Mouse (Mus musculus): ENCODE data around the gene Myoz2. TPM values are rescaled to one million over a fixed set of nuclear protein-coding genes. Genes with fewer than 3 reads are reported as not detected.

The Myoz2 gene
- polyA plus RNA-seq, 1 experiment, result not detected

DNA sequence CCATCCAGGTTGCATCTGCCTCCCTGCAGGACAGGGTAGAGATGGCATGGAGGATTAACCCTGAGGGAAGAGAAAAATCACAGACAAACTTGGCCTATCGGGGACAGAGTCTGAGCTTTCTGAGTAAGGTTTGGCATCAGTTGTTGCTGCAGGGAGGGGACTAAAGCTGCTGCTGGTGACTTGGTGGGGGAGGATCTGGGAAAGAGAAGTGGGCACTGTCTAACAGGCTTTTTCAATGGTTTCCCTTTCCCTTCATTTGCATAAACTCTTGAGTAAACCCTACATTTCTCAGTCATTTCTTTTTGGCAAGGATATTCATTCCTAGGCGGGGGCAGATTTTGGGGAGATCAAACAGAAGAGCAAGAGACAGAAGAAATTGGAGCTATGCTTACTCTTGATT, 27.1 kb upstream of the Myoz2 start:
- no peak overlapping the region for H3K9ac ChIP-seq (ENCODE audit: low read depth, poor library complexity, severe bottlenecking)
- no peak for TF ChIP-seq EP300 (IDR thresholded peaks at IDR 0.05; ENCODE audit: insufficient read depth, low read depth, low read length)
- no peak for TF ChIP-seq CTCF (IDR thresholded peaks at IDR 0.05; ENCODE audit: low read depth, low read length)
- no peak for TF ChIP-seq POLR2A (IDR thresholded peaks at IDR 0.05; ENCODE audit: insufficient read depth, low read length)
- H3K9me3 ChIP-seq (replicated peaks; ENCODE audit: control insufficient read depth, insufficient read depth, low read length, poor library complexity, severe bottlenecking), result no peaks in the 10 kb centered on the region
- H3K4me1 ChIP-seq (ENCODE audit: control insufficient read depth, insufficient read depth, low read length), result peaks cover 5% of the 10 kb centered on the region
- H3K4me3 ChIP-seq (ENCODE audit: low read depth, low read length), result no peak overlapping the region
- no peak overlapping the region for H3K27ac ChIP-seq (ENCODE audit: insufficient read depth, low read length)
- no peaks in the 10 kb centered on the region for H3K36me3 ChIP-seq (ENCODE audit: control insufficient read depth, insufficient read depth, low read length, poor library complexity, severe bottlenecking)
- H3K27me3 ChIP-seq (ENCODE audit: control insufficient read depth, insufficient read depth, low read length, poor library complexity, severe bottlenecking), result no peaks in the 10 kb centered on the region

DNA sequence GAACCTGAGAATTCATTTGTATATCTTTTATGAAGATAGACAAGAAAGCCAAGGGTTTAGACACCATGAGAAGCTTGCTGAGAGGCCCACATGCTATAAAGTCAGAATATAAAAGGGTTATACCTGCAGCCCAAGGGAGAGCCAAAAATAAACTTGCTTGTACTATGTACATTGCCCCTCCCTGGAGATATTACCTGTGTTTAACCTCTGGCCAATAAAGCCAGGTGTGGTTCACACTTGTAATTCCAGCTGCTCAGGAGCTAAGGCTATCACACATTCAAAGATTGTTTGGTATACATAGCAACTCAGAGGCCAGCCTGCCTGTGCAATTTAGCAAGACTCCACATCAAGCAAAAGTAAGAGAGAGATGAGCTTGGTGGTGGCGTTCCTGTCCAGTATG, 24.0 kb upstream of the Myoz2 start:
- H3K9ac ChIP-seq (ENCODE audit: low read depth, poor library complexity, severe bottlenecking), result no peak overlapping the region
- H3K27me3 ChIP-seq (ENCODE audit: control insufficient read depth, insufficient read depth, low read length, poor library complexity, severe bottlenecking), result no peaks in the 10 kb centered on the region
- H3K36me3 ChIP-seq (ENCODE audit: control insufficient read depth, insufficient read depth, low read length, poor library complexity, severe bottlenecking), result no peaks in the 10 kb centered on the region
- H3K4me3 ChIP-seq (ENCODE audit: low read depth, low read length), result no peak overlapping the region
- H3K9me3 ChIP-seq (replicated peaks; ENCODE audit: control insufficient read depth, insufficient read depth, low read length, poor library complexity, severe bottlenecking), result no peaks in the 10 kb centered on the region
- H3K4me1 ChIP-seq (ENCODE audit: control insufficient read depth, insufficient read depth, low read length), result peaks cover 3% of the 10 kb centered on the region
- no peak overlapping the region for H3K27ac ChIP-seq (ENCODE audit: insufficient read depth, low read length)
- TF ChIP-seq POLR2A (IDR thresholded peaks at IDR 0.05; ENCODE audit: insufficient read depth, low read length), result no peak
- no peak for TF ChIP-seq EP300 (IDR thresholded peaks at IDR 0.05; ENCODE audit: insufficient read depth, low read depth, low read length)
- TF ChIP-seq CTCF (IDR thresholded peaks at IDR 0.05; ENCODE audit: low read depth, low read length), result no peak

DNA sequence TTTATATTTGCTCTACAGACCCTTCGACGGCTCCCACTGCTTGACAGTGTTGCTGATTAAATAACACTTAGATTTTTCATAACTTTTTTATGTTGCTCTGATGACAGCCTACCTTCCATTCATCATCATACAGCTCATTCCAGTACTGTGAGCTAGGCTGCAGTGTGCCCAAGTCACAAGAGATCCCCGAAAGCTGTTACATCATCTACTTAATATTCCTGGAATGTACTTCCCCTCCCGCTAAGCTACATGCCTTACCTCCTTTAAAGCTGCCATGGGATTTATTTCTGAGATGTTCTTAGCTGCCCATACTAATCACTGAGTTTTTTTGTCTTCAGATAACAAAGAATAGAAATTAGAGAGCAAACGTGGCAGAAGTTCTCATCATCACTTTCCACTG, 19.4 kb upstream of the Myoz2 start:
- Histone ChIP-seq H3K9ac (ENCODE audit: low read depth, poor library complexity, severe bottlenecking) (no peak overlapping the region), H3K27me3 (ENCODE audit: control insufficient read depth, insufficient read depth, low read length, poor library complexity, severe bottlenecking) (no peaks in the 10 kb centered on the region), H3K4me3 (ENCODE audit: low read depth, low read length) (no peak overlapping the region), H3K9me3 (replicated peaks; ENCODE audit: control insufficient read depth, insufficient read depth, low read length, poor library complexity, severe bottlenecking) (peaks cover 4% of the 10 kb centered on the region), H3K36me3 (ENCODE audit: control insufficient read depth, insufficient read depth, low read length, poor library complexity, severe bottlenecking) (no peaks in the 10 kb centered on the region), H3K4me1 (ENCODE audit: control insufficient read depth, insufficient read depth, low read length) (no peaks in the 10 kb centered on the region), H3K27ac (ENCODE audit: insufficient read depth, low read length) (no peak overlapping the region)
- TF ChIP-seq CTCF (IDR thresholded peaks at IDR 0.05; ENCODE audit: low read depth, low read length), result no peak
- TF ChIP-seq POLR2A (IDR thresholded peaks at IDR 0.05; ENCODE audit: insufficient read depth, low read length), result no peak
- no peak for TF ChIP-seq EP300 (IDR thresholded peaks at IDR 0.05; ENCODE audit: insufficient read depth, low read depth, low read length)

DNA sequence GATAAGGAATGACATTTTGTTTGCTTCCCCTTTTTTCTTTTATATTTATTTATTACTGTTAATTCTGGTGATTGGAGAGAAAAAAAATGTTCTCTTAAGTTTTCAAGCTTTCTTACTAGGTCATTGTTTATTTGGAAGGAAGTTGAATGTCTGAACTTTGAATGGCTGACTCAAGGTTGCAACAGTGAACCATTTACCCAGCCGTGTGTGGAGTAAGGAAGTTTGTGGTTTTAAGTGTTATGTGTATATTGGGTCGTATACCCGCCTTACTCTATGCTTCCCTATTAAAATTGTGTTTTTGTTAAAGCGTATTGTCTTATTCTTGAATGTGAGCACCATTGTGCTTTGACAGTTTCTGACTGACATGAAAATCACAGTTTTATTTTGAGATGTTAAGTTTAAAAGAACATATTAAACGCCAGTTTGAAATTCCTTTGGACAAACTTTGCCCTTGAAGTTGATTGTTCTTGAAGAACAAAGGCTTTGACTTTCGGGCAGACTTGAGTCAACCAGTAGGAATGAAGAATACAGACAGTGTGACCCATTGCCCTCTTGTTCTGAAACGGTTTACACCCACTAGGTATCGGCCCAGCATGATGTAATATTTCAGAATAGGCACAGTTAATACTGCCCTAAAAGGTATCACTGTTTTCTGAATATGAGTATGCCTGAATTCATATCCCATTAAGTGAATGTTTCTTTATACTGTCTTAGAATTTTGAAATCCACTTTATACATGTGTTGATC, 18.6 kb upstream of the Myoz2 start:
- H3K4me1 ChIP-seq (ENCODE audit: control insufficient read depth, insufficient read depth, low read length), result no peaks in the 10 kb centered on the region

DNA sequence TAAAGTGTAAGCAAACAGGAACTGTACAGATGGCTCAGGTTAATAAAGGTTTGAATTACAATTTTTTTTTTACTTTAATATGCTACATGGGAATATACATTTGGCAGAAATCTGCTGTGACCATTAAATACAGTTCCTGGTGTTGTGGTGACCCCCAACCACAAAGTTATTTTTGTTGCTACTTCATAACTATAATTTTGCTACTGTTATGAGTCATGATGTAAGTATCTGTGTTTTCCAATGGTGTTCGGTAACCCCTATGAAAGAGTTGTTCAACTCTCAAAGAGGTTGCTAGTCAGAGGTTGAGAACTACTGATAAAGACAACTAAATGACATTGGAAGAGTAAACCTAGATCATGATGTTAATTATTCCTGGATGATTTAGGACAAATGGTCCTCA, 7.5 kb upstream of the Myoz2 start:
- no peak overlapping the region for H3K27ac ChIP-seq (ENCODE audit: insufficient read depth, low read length)
- TF ChIP-seq POLR2A (IDR thresholded peaks at IDR 0.05; ENCODE audit: insufficient read depth, low read length), result no peak
- no peak for TF ChIP-seq EP300 (IDR thresholded peaks at IDR 0.05; ENCODE audit: insufficient read depth, low read depth, low read length)
- no peak overlapping the region for H3K9ac ChIP-seq (ENCODE audit: low read depth, poor library complexity, severe bottlenecking)
- no peaks in the 10 kb centered on the region for H3K36me3 ChIP-seq (ENCODE audit: control insufficient read depth, insufficient read depth, low read length, poor library complexity, severe bottlenecking)
- no peaks in the 10 kb centered on the region for H3K9me3 ChIP-seq (replicated peaks; ENCODE audit: control insufficient read depth, insufficient read depth, low read length, poor library complexity, severe bottlenecking)
- H3K4me3 ChIP-seq (ENCODE audit: low read depth, low read length), result no peak overlapping the region
- no peaks in the 10 kb centered on the region for H3K4me1 ChIP-seq (ENCODE audit: control insufficient read depth, insufficient read depth, low read length)
- no peaks in the 10 kb centered on the region for H3K27me3 ChIP-seq (ENCODE audit: control insufficient read depth, insufficient read depth, low read length, poor library complexity, severe bottlenecking)

More for the DNA sequence above, 18.6 kb upstream of the Myoz2 start:
- H3K27me3 ChIP-seq (ENCODE audit: control insufficient read depth, insufficient read depth, low read length, poor library complexity, severe bottlenecking), result no peaks in the 10 kb centered on the region
- peaks cover 5% of the 10 kb centered on the region for H3K9me3 ChIP-seq (replicated peaks; ENCODE audit: control insufficient read depth, insufficient read depth, low read length, poor library complexity, severe bottlenecking)
- H3K36me3 ChIP-seq (ENCODE audit: control insufficient read depth, insufficient read depth, low read length, poor library complexity, severe bottlenecking), result no peaks in the 10 kb centered on the region
- H3K4me3 ChIP-seq (ENCODE audit: low read depth, low read length), result no peak overlapping the region
- H3K27ac ChIP-seq (ENCODE audit: insufficient read depth, low read length), result no peak overlapping the region
- TF ChIP-seq POLR2A (IDR thresholded peaks at IDR 0.05; ENCODE audit: insufficient read depth, low read length), result no peak
- no peak for TF ChIP-seq EP300 (IDR thresholded peaks at IDR 0.05; ENCODE audit: insufficient read depth, low read depth, low read length)
- no peak for TF ChIP-seq CTCF (IDR thresholded peaks at IDR 0.05; ENCODE audit: low read depth, low read length)
- no peak overlapping the region for H3K9ac ChIP-seq (ENCODE audit: low read depth, poor library complexity, severe bottlenecking)

DNA sequence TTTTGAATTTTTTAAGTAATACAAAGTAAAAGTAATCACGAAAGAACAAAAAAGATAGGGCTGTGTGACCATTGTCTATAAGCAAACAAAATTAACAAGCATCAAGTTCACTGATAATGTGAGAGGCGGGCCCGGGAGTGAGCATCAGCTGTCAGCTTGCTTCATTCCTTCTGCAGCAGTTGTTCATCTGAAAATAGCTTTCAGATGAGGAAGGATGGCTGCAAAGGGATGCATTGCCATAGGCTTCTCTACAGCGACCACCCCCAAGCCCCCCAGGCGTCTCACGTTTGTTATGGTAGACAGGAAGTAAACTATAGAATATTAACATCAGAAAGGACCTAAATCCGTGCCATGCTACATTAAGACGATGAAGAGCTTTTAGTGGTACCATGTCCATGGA, 1.0 kb downstream of the Myoz2 start:
- no peaks in the 10 kb centered on the region for H3K9me3 ChIP-seq (replicated peaks; ENCODE audit: control insufficient read depth, insufficient read depth, low read length, poor library complexity, severe bottlenecking)
- H3K27me3 ChIP-seq (ENCODE audit: control insufficient read depth, insufficient read depth, low read length, poor library complexity, severe bottlenecking), result no peaks in the 10 kb centered on the region
- H3K36me3 ChIP-seq (ENCODE audit: control insufficient read depth, insufficient read depth, low read length, poor library complexity, severe bottlenecking), result no peaks in the 10 kb centered on the region
- no peak overlapping the region for H3K9ac ChIP-seq (ENCODE audit: low read depth, poor library complexity, severe bottlenecking)
- no peak overlapping the region for H3K27ac ChIP-seq (ENCODE audit: insufficient read depth, low read length)
- H3K4me3 ChIP-seq (ENCODE audit: low read depth, low read length), result no peak overlapping the region
- H3K4me1 ChIP-seq (ENCODE audit: control insufficient read depth, insufficient read depth, low read length), result no peaks in the 10 kb centered on the region
- TF ChIP-seq CTCF (IDR thresholded peaks at IDR 0.05; ENCODE audit: low read depth, low read length) (no peak), EP300 (IDR thresholded peaks at IDR 0.05; ENCODE audit: insufficient read depth, low read depth, low read length) (no peak), POLR2A (IDR thresholded peaks at IDR 0.05; ENCODE audit: insufficient read depth, low read length) (no peak)

Data from ES-Bruce4 (cell line).